Mouse (Mus musculus) cortical plate, adult 2 months (tissue): ENCODE measurements at regions not wholly inside any gene's neighbourhood (a gene's known extent, or its start where the extent isn't known, plus 50 kb on each side); places are given as distances from the start of the nearest gene placed in this dataset.

Experiments used
- CTCF ChIP-seq: fragments of 200-500 bp; IDR thresholded peaks from 2 replicates; pipeline ENCODE4 v1.5.1; 2011; ENCODE audit warnings: mild to moderate bottlenecking, control low read depth, low read length; ENCODE audit not compliant: insufficient read depth; ENCODE audit errors: extremely low read depth
- POLR2A ChIP-seq: fragments of 200-500 bp; IDR thresholded peaks from 2 replicates; pipeline ENCODE4 v1.6.1; 2011; ENCODE audit warnings: mild to moderate bottlenecking, low read length, control low read depth; ENCODE audit not compliant: insufficient read depth; ENCODE audit errors: extremely low read depth

- TF ChIP-seq CTCF (no peak), POLR2A (no peak)
Measured at GRCm38 (mm10) chr12:45724565-45725370, 650.3 kb upstream of the Stxbp6 start.
